In genomic region chr13:92783551-92783950, GRCm38 (mm10) we compare ENCODE assay signal across 34 mouse cellular contexts. TPM values are rescaled to one million over a fixed set of nuclear protein-coding genes. Genes with fewer than 3 reads are reported as not detected.
"Had no signal": no experiment of that assay in that cellular context is flagged by ENCODE, and none has a peak within 500 bp of the region (broad histone marks: within the 10 kb centered on the region; RNA-seq: fewer than 3 reads in every experiment).

No protein-coding gene starts in this region.

- H3K4me1 ChIP-seq: liver, embryonic 12.5 days; liver, embryonic 13.5 days; liver, embryonic 15.5 days; megakaryocyte, embryonic 14.5 days; midbrain, embryonic 15.5 days had no signal

- ATAC-seq: liver, embryonic 12.5 days; liver, postnatal 0 days; lung, postnatal 0 days had no signal

- H3K4me3 ChIP-seq: left cerebral cortex, adult 2 months; limb, embryonic 10.5 days; limb, embryonic 12.5 days; limb, embryonic 13.5 days; limb, embryonic 15.5 days; liver, embryonic 12.5 days; liver, embryonic 13.5 days; liver, embryonic 15.5 days; lung, embryonic 15.5 days; megakaryocyte, embryonic 14.5 days; midbrain, embryonic 10.5 days; midbrain, embryonic 12.5 days; midbrain, embryonic 15.5 days; myocyte; neural tube, embryonic 12.5 days had no signal

- H3K27me3 ChIP-seq: limb, embryonic 15.5 days; liver, embryonic 15.5 days; lung, embryonic 15.5 days; midbrain, embryonic 12.5 days; midbrain, embryonic 15.5 days; neural tube, embryonic 12.5 days had no signal

- H3K27ac ChIP-seq: left cerebral cortex, adult 2 months; limb, embryonic 10.5 days; limb, embryonic 12.5 days; limb, embryonic 13.5 days; limb, embryonic 15.5 days; liver, embryonic 12.5 days; liver, embryonic 13.5 days; liver, embryonic 14.5 days; liver, embryonic 15.5 days; lung, embryonic 15.5 days; macrophage; midbrain, embryonic 10.5 days; midbrain, embryonic 12.5 days; midbrain, embryonic 15.5 days; neural tube, embryonic 12.5 days had no signal

- H3K4me2 ChIP-seq: limb, embryonic 12.5 days; limb, embryonic 15.5 days; liver, embryonic 11.5 days; liver, embryonic 12.5 days; liver, embryonic 13.5 days; liver, embryonic 15.5 days; lung, embryonic 14.5 days; lung, embryonic 15.5 days; midbrain, embryonic 12.5 days; midbrain, embryonic 15.5 days; neural tube, embryonic 12.5 days had no signal

- H3K36me3 ChIP-seq: limb, embryonic 10.5 days; limb, embryonic 12.5 days; limb, embryonic 13.5 days; limb, embryonic 15.5 days; liver, embryonic 12.5 days; liver, embryonic 13.5 days; liver, embryonic 15.5 days; lung, embryonic 15.5 days; midbrain, embryonic 10.5 days; midbrain, embryonic 12.5 days; midbrain, embryonic 15.5 days; neural tube, embryonic 12.5 days had no signal

- H3K9me3 ChIP-seq: limb, embryonic 10.5 days; limb, embryonic 12.5 days; limb, embryonic 13.5 days; limb, embryonic 15.5 days; liver, embryonic 12.5 days; liver, embryonic 13.5 days; liver, embryonic 15.5 days; lung, embryonic 15.5 days; megakaryocyte, embryonic 14.5 days; midbrain, embryonic 10.5 days; midbrain, embryonic 12.5 days; midbrain, embryonic 15.5 days; neural tube, embryonic 12.5 days had no signal

- DNase-seq: left cerebral cortex, postnatal 4 days; liver; liver, embryonic 13.5 days; liver, postnatal 0 days; lung, adult 18-20 months; lung, adult 2 months; lung, embryonic 14.5 days; lung, postnatal 10 days; lung, postnatal 14 days; lung, postnatal 36 days; lung, postnatal 4 days; midbrain, embryonic 14.5 days had no signal

- H3K9ac ChIP-seq: limb, embryonic 12.5 days; limb, embryonic 13.5 days; limb, embryonic 15.5 days; liver, embryonic 12.5 days; liver, embryonic 13.5 days; liver, embryonic 14.5 days; liver, embryonic 15.5 days; liver, postnatal 0 days; lung, embryonic 14.5 days; lung, embryonic 15.5 days; midbrain, embryonic 12.5 days; midbrain, embryonic 15.5 days; neural tube, embryonic 12.5 days had no signal

RNA-seq across cellular contexts. Expression of gene Thbs4, which starts 11.1 kb away (rescaled TPM):
- total RNA-seq: megakaryocyte progenitor cell, adult 5-6 weeks; megakaryocyte, adult 5-6 weeks; megakaryocyte-erythroid progenitor cell, adult 5-6 weeks; monocyte, adult 5-6 weeks had no signal
- polyA plus RNA-seq: macrophage, myocyte had no signal
